Mouse (Mus musculus): ENCODE data around the gene Spata5.

GRCm38 (mm10) chr3:37568780-37569179 lies 149.1 kb downstream of the Spata5 start:
- TF ChIP-seq CTCF (IDR thresholded peaks at IDR 0.05; ENCODE audit: low read depth, low read length), result no peak
- TF ChIP-seq POLR2A (IDR thresholded peaks at IDR 0.05; ENCODE audit: borderline replicate concordance, low read depth, low read length), result no peak

Data from bone marrow macrophage, adult 2 months (primary cell).